Mouse (Mus musculus) embryo, embryonic 11 days (tissue): Measurements from ENCODE around the gene Rrp1.
"Not testable (repeated sequence)": the region's sequence is repeated elsewhere in the genome, so short reads cannot be mapped to it uniquely, and the experiment has no call there.

ENCODE experiments used
- DNase-seq: peaks from one replicate; pipeline ENCODE4 v3.0.0-alpha.2; 2015

Gene Rrp1

GRCm38 (mm10) chr10:78422614-78423013 is 9.8 kb upstream of the Rrp1 start:
- no peak for DNase-seq

- no peak for DNase-seq
Measured at GRCm38 (mm10) chr10:78420929-78421328, 8.1 kb upstream of the Rrp1 start.

GRCm38 (mm10) chr10:78418791-78419190 is 5.9 kb upstream of the Rrp1 start:
- DNase-seq = no peak

GRCm38 (mm10) chr10:78417888-78418287 is 5.0 kb upstream of the Rrp1 start:
- DNase-seq = no peak

- not testable (repeated sequence) for DNase-seq
Measured at GRCm38 (mm10) chr10:78414936-78415335, 2.1 kb upstream of the Rrp1 start.

GRCm38 (mm10) chr10:78413152-78413520 is 293 bp upstream of the Rrp1 start:
- no peak for DNase-seq

GRCm38 (mm10) chr10:78411851-78412250 is 992 bp downstream of the Rrp1 start:
- no peak for DNase-seq

- DNase-seq = no peak
Measured at GRCm38 (mm10) chr10:78409035-78409788, 3.6 kb downstream of the Rrp1 start.

- DNase-seq = no peak
Measured at GRCm38 (mm10) chr10:78407132-78407531, 5.7 kb downstream of the Rrp1 start.

- DNase-seq = no peak
Measured at GRCm38 (mm10) chr10:78406152-78406551, 6.7 kb downstream of the Rrp1 start.

GRCm38 (mm10) chr10:78402301-78402922 is 10.4 kb downstream of the Rrp1 start:
- DNase-seq = no peak

GRCm38 (mm10) chr10:78401127-78401526 is 11.7 kb downstream of the Rrp1 start:
- DNase-seq = no peak

GRCm38 (mm10) chr10:78399090-78399657 is 13.7 kb downstream of the Rrp1 start:
- DNase-seq = peak; percentile 59

- no peak for DNase-seq
Measured at GRCm38 (mm10) chr10:78396625-78396885, 16.3 kb downstream of the Rrp1 start.

- peak; percentile 98 for DNase-seq
Measured at GRCm38 (mm10) chr10:78395819-78396624, 16.8 kb downstream of the Rrp1 start.

- DNase-seq = no peak
Measured at GRCm38 (mm10) chr10:78395377-78395776, 17.5 kb downstream of the Rrp1 start.

- peak; percentile 78 for DNase-seq
Measured at GRCm38 (mm10) chr10:78392072-78392471, 20.8 kb downstream of the Rrp1 start.

GRCm38 (mm10) chr10:78390982-78391470 is 21.8 kb downstream of the Rrp1 start:
- DNase-seq = no peak

- DNase-seq = no peak
Measured at GRCm38 (mm10) chr10:78388216-78388980, 24.4 kb downstream of the Rrp1 start.

- no peak for DNase-seq
Measured at GRCm38 (mm10) chr10:78385520-78385919, 27.3 kb downstream of the Rrp1 start.

GRCm38 (mm10) chr10:78383567-78383966 is 29.3 kb downstream of the Rrp1 start:
- DNase-seq = no peak

GRCm38 (mm10) chr10:78378516-78378915 is 34.3 kb downstream of the Rrp1 start:
- no peak for DNase-seq
